Mouse (Mus musculus) intestine, embryonic 14.5 days (tissue): Measurements from ENCODE around the gene Kcnt1. TPM values are rescaled to one million over a fixed set of nuclear protein-coding genes. Genes with fewer than 3 reads are reported as not detected.
A peak's percentile ranks its signal among the peaks of the same experiment; 100 is the strongest.

Experiments
- ATAC-seq: fragments of 200-750 bp; cut with Nextera tagmentation; replicated peaks from 2 replicates; pipeline ENCODE4 v1.8.0; 2017; ENCODE audit warnings: low read depth, moderate number of reproducible peaks, moderate TSS enrichment, moderate library complexity; ENCODE audit not compliant: low FRiP score, low TSS enrichment
- DNase-seq: peaks from one replicate; pipeline ENCODE4 v3.0.0-alpha.2; 2018; ENCODE audit warnings: low spot score
- H3K27ac ChIP-seq: fragments of 300-500 bp; sonication (generic); 2 replicates; pipeline ENCODE4 v1.5.1; 2014; ENCODE audit warnings: low read depth, mild to moderate bottlenecking, control low read depth
- H3K27me3 ChIP-seq: fragments of 300-500 bp; sonication (generic); replicated peaks from 2 replicates; pipeline ENCODE4 v1.6.1; 2014; ENCODE audit warnings: low read length, control low read depth; ENCODE audit not compliant: control insufficient read depth, insufficient read depth
- H3K36me3 ChIP-seq: fragments of 300-500 bp; sonication (generic); 2 replicates; pipeline ENCODE4 v1.6.1; 2014; ENCODE audit warnings: low read length, control low read depth; ENCODE audit not compliant: control insufficient read depth, insufficient read depth
- H3K4me1 ChIP-seq: fragments of 300-500 bp; sonication (generic); replicated peaks from 2 replicates; pipeline ENCODE4 v1.6.1; 2014; ENCODE audit warnings: low read length, control low read depth, mixed read lengths; ENCODE audit not compliant: control insufficient read depth, insufficient read depth
- H3K4me2 ChIP-seq: fragments of 300-500 bp; sonication (generic); 2 replicates; pipeline ENCODE4 v1.6.1; 2014; ENCODE audit warnings: low read length
- H3K4me3 ChIP-seq: fragments of 300-500 bp; sonication (generic); 2 replicates; pipeline ENCODE4 v1.5.1; 2014; ENCODE audit warnings: low read depth, low read length, control low read depth, mixed read lengths
- H3K9ac ChIP-seq: fragments of 300-500 bp; sonication (generic); 2 replicates; pipeline ENCODE4 v1.6.1; 2014; ENCODE audit warnings: mild to moderate bottlenecking, low read length
- H3K9me3 ChIP-seq: fragments of 300-500 bp; sonication (generic); 2 replicates; pipeline ENCODE4 v1.6.1; 2016; ENCODE audit warnings: low read length, control low read depth; ENCODE audit not compliant: control insufficient read depth
- WGBS: fragments of 180-500 bp; shearing (Covaris S2); extraction: QIAGEN DNeasy Blood & Tissue Kit; methylation state at CpG from one replicate; pipeline ENCODE4 v1.1.7; 2014; 5-methylcytosine and 5-hydroxymethylcytosine counted together
- polyA plus RNA-seq: library from polyadenylated mRNA; unstranded; fragments of >200 nt; fragmentation: Nextera tagmentation; extraction: Ambion mirVana; gene quantifications from 2 replicates; pipeline ENCODE4 v1.2.1, GENCODE M21; 2014

Kcnt1 gene
- polyA plus RNA-seq, 1 experiment from 2014 or later: 0.34 TPM

DNA sequence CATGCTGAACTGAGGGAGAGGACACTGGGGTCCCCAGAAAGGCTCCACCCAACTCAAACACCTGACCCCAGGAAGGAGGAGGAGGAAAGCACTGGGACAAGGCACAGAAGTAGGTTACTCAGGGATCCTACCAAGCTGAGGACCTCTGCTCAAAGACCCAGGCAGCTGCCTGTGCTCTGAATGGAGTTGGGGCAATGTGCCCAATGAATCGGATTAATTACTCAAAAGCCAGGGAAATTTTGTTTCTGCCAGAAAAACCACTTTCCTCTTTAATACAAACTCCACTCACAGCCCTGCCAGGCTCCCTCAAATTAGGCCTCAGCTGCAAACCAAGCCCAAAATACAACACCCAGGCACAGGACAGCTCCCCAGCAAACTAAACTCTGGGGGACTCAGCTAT lies 20.8 kb upstream of the Kcnt1 start:
- Histone ChIP-seq H3K9me3 (no peaks in the 10 kb centered on the region), H3K4me2 (no peak overlapping the region), H3K27me3 (no peaks in the 10 kb centered on the region), H3K27ac (no peak overlapping the region), H3K4me1 (no peaks in the 10 kb centered on the region), H3K4me3 (no peak overlapping the region), H3K36me3 (no peaks in the 10 kb centered on the region), H3K9ac (no peak overlapping the region)
- WGBS: 88% methylated on average over 1 of the region's 1 CpGs
- ATAC-seq: no peak
- DNase-seq: no peak

DNA sequence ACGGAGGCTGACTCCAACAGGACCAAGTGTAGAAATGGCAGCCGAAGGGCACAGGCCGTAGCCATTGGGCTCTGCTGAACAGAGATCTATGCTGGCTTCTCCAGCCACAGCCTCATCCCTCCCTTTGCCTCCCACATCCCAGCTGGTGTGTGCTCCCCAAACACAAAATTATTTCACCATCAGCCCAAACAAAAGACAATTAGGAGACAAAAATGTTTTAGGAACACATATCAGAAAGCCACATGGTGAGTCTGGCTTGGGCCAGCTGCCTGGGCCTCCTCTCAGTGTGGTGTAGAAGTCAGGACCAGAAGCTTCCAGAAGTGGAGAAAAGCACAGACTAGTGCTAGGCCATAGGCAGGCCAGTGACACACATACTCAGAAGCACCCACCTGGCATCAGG lies 19.4 kb upstream of the Kcnt1 start:
- Histone ChIP-seq H3K4me3 (no peak overlapping the region), H3K4me1 (no peaks in the 10 kb centered on the region), H3K4me2 (no peak overlapping the region), H3K36me3 (no peaks in the 10 kb centered on the region), H3K27me3 (no peaks in the 10 kb centered on the region), H3K9me3 (no peaks in the 10 kb centered on the region), H3K27ac (no peak overlapping the region), H3K9ac (no peak overlapping the region)
- 89% methylated on average over 3 of the region's 3 CpGs for WGBS
- DNase-seq (no peak), ATAC-seq (no peak)

DNA sequence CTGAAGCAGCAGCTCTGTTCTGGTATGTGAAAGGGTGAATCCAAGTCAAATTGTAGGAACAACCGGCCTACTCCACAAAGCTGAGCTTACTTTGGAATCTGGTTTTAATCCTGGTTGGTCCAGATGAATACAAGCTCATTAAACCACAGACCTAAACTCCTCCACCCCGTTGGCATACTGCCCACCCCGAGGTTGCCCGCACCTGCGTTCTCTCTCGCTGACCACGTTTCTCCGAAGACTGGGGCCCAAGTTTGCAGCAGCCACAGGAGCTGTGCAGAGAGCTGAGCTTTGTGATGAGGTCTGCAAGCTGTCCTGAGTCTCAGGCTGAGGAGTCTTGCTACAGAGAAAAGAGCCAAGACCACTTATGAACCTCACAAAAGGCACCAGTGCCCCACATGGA lies 17.0 kb upstream of the Kcnt1 start:
- DNase-seq (no peak), ATAC-seq (no peak)
- 80% methylated on average over 8 of the region's 8 CpGs for WGBS
- Histone ChIP-seq H3K4me1 (no peaks in the 10 kb centered on the region), H3K4me2 (no peak overlapping the region), H3K9ac (no peak overlapping the region), H3K36me3 (no peaks in the 10 kb centered on the region), H3K9me3 (no peaks in the 10 kb centered on the region), H3K27ac (no peak overlapping the region), H3K27me3 (no peaks in the 10 kb centered on the region), H3K4me3 (no peak overlapping the region)

DNA sequence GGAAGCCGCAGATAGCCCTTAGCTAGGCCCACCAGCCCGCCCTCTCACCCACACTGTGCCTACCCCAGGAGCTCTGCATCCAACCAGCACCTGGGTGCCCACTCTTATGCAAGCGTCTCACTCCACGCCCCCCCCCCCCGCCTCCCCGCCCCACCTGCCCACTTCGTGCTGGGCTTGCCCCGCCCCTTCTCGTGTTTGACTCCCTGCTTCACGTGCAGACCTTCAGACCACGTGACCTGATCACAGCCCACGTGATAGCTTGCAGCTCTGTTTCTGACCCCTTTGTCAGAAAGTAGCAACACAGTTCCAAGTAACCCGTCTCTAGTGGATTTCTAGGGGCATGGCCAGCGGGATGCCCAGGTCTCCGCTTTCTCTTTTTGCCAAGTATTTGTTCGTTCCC lies 16.3 kb upstream of the Kcnt1 start, which contains the start of gene Sohlh1:
Sohlh1 (minus strand) TSS at position 23 of the 400 bp plus-strand sequence.
- H3K27me3 ChIP-seq: no peaks in the 10 kb centered on the region
- H3K4me3 ChIP-seq: no peak within 1 kb of the TSS
- H3K27ac ChIP-seq: no peak within 1 kb of the TSS
- DNase-seq (no peak), ATAC-seq (no peak)
- no peak within 1 kb of the TSS for H3K9ac ChIP-seq
- no peaks in the 10 kb centered on the region for H3K4me1 ChIP-seq
- no peaks in the 10 kb centered on the region for H3K9me3 ChIP-seq
- 71% methylated on average over 16 of the region's 16 CpGs for WGBS
- H3K4me2 ChIP-seq: no peak within 1 kb of the TSS
- H3K36me3 ChIP-seq: no peaks in the 10 kb centered on the region

DNA sequence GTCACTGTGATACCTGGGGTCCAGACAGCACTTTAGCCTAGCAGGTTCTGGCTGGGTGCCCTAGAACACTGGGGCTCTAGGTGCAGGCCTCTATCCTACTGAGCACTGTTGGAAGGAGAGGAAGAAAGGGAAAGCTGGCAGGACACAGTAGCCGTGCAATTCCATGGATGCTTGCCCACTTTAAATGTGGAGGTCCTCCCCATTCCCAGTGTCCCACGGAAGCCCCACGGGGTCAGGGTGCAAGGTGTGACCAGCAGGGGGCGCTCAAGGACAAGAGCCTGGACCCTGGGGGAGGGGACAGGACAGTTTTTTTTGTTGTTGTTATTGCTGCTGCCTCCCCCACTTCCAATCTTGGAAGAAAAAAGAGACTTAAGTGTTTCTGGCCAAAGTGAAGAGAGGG lies 13.2 kb upstream of the Kcnt1 start:
- 13% methylated on average over 4 of the region's 4 CpGs for WGBS
- no peak overlapping the region for H3K4me2 ChIP-seq
- no peak for ATAC-seq
- H3K4me3 ChIP-seq: no peak overlapping the region
- no peaks in the 10 kb centered on the region for H3K4me1 ChIP-seq
- no peak overlapping the region for H3K27ac ChIP-seq
- H3K27me3 ChIP-seq: no peaks in the 10 kb centered on the region
- no peaks in the 10 kb centered on the region for H3K9me3 ChIP-seq
- DNase-seq: peak; percentile 73
- no peaks in the 10 kb centered on the region for H3K36me3 ChIP-seq
- no peak overlapping the region for H3K9ac ChIP-seq

DNA sequence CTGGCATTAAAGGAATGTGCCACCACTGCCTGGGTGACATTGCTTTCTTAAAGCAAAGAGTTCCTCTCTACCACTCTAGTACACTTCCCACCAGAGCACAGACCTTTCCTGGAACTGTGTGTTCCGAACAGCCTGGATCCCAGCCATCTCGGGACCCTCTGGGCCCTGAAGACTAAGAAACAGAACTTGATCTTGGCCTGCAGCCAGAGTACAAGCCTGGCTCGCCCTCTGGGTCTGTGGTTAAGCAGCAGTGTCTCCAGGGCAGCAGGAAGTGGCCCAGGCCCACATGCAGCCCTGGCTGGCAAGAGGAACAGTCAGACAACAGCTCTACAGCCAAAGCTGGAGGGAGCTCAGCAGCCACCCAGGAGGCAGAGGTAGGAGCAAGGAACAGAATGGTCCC lies 10.9 kb upstream of the Kcnt1 start:
- 56% methylated on average over 3 of the region's 3 CpGs for WGBS
- Histone ChIP-seq H3K4me3 (no peak overlapping the region), H3K27me3 (no peaks in the 10 kb centered on the region), H3K4me2 (no peak overlapping the region), H3K9ac (no peak overlapping the region), H3K36me3 (no peaks in the 10 kb centered on the region), H3K9me3 (no peaks in the 10 kb centered on the region), H3K27ac (no peak overlapping the region), H3K4me1 (no peaks in the 10 kb centered on the region)
- DNase-seq (no peak), ATAC-seq (no peak)

DNA sequence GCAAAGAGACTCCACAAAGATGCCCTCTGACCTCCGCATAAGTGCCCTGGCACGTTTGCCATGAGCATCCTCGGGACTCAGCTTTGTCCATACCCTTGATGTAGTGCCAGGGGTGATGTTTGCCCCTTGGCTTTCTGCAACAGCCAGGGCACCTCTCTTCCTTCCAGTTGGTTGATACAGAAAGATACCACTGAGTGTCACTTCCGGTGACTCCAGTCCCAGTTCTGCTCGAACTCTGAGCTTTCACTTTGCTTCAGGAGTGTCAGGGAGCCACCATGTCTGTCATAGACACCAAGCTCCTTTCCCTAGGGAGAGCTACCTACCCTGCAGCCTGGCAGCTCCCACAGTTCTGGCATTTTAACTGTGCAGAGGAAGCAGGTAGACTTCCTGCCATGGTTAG lies 9.5 kb upstream of the Kcnt1 start:
- no peak for DNase-seq
- Histone ChIP-seq H3K27me3 (no peaks in the 10 kb centered on the region), H3K9me3 (no peaks in the 10 kb centered on the region), H3K27ac (no peak overlapping the region), H3K4me2 (no peak overlapping the region), H3K36me3 (no peaks in the 10 kb centered on the region), H3K9ac (no peak overlapping the region), H3K4me3 (no peak overlapping the region), H3K4me1 (no peaks in the 10 kb centered on the region)
- WGBS: 70% methylated on average over 5 of the region's 5 CpGs
- no peak for ATAC-seq

DNA sequence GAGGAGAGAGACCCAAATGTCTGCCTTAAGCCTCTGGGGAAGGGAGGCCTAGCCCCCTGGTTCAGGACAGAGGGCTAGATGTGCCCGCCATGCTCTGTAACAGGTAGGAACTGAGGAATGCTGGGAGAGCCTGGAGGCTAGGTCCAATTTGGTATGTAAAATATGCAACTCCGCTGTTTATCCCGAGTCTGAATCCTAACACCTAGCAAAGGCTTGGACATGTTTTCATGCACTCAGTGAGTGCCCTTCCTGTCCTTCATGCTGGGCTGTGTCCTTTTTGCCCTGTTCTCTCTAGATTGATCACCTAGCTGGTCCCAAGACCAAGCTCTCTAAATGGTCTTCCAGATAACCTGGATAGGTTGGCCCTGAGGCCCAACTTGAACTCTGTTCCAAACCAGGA lies 3.6 kb upstream of the Kcnt1 start:
- no peak overlapping the region for H3K9ac ChIP-seq
- H3K4me3 ChIP-seq: no peak overlapping the region
- 75% methylated on average over 3 of the region's 3 CpGs for WGBS
- no peaks in the 10 kb centered on the region for H3K36me3 ChIP-seq
- peaks cover 8% of the 10 kb centered on the region; the same call in 1 of the 2 replicates for H3K4me1 ChIP-seq
- H3K4me2 ChIP-seq: no peak overlapping the region
- H3K27me3 ChIP-seq: peaks cover 20% of the 10 kb centered on the region
- H3K27ac ChIP-seq: no peak overlapping the region
- no peak for ATAC-seq
- DNase-seq: no peak
- H3K9me3 ChIP-seq: no peaks in the 10 kb centered on the region

DNA sequence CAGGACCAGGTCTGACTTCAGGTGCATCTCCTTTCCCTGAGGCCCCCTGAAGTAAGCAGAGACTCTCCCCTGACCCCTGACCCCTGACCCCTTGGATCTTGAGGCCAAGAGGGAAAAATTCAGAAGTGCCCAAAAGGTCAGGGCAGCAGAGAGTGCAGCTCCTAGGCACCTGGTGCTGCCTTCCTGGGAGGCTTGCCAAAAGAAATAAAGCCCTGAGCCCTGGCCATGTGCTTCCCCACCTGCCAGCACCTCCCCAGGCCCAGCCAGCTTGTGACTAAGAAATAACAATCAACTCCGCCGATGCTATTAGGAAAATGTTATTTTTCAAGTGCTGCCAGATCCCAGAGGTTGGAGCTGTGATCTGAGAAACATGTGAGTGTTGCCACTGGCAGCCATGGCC lies 1.5 kb upstream of the Kcnt1 start:
- no peak overlapping the region for H3K4me2 ChIP-seq
- 89% methylated on average over 2 of the region's 2 CpGs for WGBS

More for the DNA sequence above, 1.5 kb upstream of the Kcnt1 start:
- no peak for DNase-seq
- no peaks in the 10 kb centered on the region for H3K9me3 ChIP-seq
- no peak overlapping the region for H3K27ac ChIP-seq
- peaks cover 26% of the 10 kb centered on the region for H3K27me3 ChIP-seq
- ATAC-seq: no peak
- no peak overlapping the region for H3K4me3 ChIP-seq
- peaks cover 8% of the 10 kb centered on the region; the same call in 1 of the 2 replicates for H3K4me1 ChIP-seq
- H3K9ac ChIP-seq: no peak overlapping the region
- H3K36me3 ChIP-seq: no peaks in the 10 kb centered on the region
